Mouse (Mus musculus): ENCODE data around the gene Gstm4. TPM values are rescaled to one million over a fixed set of nuclear protein-coding genes. Genes with fewer than 3 reads are reported as not detected.

Gstm4 gene
- polyA plus RNA-seq, 1 experiment from 2014 or later, result 20.6 TPM

GRCm38 (mm10) chr3:108064672-108065071 lies 20.0 kb upstream of the Gstm4 start:
- no peak overlapping the region for H3K4me3 ChIP-seq (ENCODE audit: low read depth, low read length)
- no peak overlapping the region for H3K4me2 ChIP-seq (ENCODE audit: low read length)
- no peak overlapping the region for H3K27ac ChIP-seq (ENCODE audit: low read depth)
- H3K4me1 ChIP-seq (replicated peaks; ENCODE audit: control insufficient read depth, insufficient read depth, low read length), result no peaks in the 10 kb centered on the region; the same call in 1 of the 2 replicates
- no peak overlapping the region for H3K9ac ChIP-seq (ENCODE audit: low read length)
- ATAC-seq (replicated peaks; ENCODE audit: low FRiP score, low TSS enrichment, low read depth) (no peak), DNase-seq (ENCODE audit: low spot score) (no peak)
- H3K9me3 ChIP-seq (ENCODE audit: control insufficient read depth, low read length), result no peaks in the 10 kb centered on the region
- H3K36me3 ChIP-seq (ENCODE audit: control insufficient read depth, insufficient read depth, low read length), result no peaks in the 10 kb centered on the region
- WGBS, result 75% methylated on average over 4 of the region's 4 CpGs
- no peaks in the 10 kb centered on the region for H3K27me3 ChIP-seq (replicated peaks; ENCODE audit: control insufficient read depth, insufficient read depth, low read length)

GRCm38 (mm10) chr3:108062648-108063047 lies 18.0 kb upstream of the Gstm4 start:
- Histone ChIP-seq H3K9ac (ENCODE audit: low read length) (no peak overlapping the region), H3K27ac (ENCODE audit: low read depth) (no peak overlapping the region), H3K9me3 (ENCODE audit: control insufficient read depth, low read length) (no peaks in the 10 kb centered on the region), H3K27me3 (replicated peaks; ENCODE audit: control insufficient read depth, insufficient read depth, low read length) (no peaks in the 10 kb centered on the region), H3K4me1 (replicated peaks; ENCODE audit: control insufficient read depth, insufficient read depth, low read length) (no peaks in the 10 kb centered on the region), H3K4me2 (ENCODE audit: low read length) (no peak overlapping the region), H3K4me3 (ENCODE audit: low read depth, low read length) (no peak overlapping the region), H3K36me3 (ENCODE audit: control insufficient read depth, insufficient read depth, low read length) (no peaks in the 10 kb centered on the region)
- ATAC-seq (replicated peaks; ENCODE audit: low FRiP score, low TSS enrichment, low read depth) (no peak), DNase-seq (ENCODE audit: low spot score) (no peak)
- WGBS, result 79% methylated on average over 8 of the region's 8 CpGs

- DNase-seq (ENCODE audit: low spot score), result peak; percentile 82
- ATAC-seq (replicated peaks; ENCODE audit: low FRiP score, low TSS enrichment, low read depth), result 0 out of 2 replicates have a peak, but pooled peaks have one; percentile 24
- Histone ChIP-seq H3K27ac (ENCODE audit: low read depth) (no peak overlapping the region), H3K9me3 (ENCODE audit: control insufficient read depth, low read length) (no peaks in the 10 kb centered on the region), H3K4me3 (ENCODE audit: low read depth, low read length) (no peak overlapping the region), H3K27me3 (replicated peaks; ENCODE audit: control insufficient read depth, insufficient read depth, low read length) (no peaks in the 10 kb centered on the region), H3K36me3 (ENCODE audit: control insufficient read depth, insufficient read depth, low read length) (no peaks in the 10 kb centered on the region), H3K4me1 (replicated peaks; ENCODE audit: control insufficient read depth, insufficient read depth, low read length) (no peaks in the 10 kb centered on the region), H3K4me2 (ENCODE audit: low read length) (peak overlapping the region; percentile 39), H3K9ac (ENCODE audit: low read length) (no peak overlapping the region)
- 12% methylated on average over 7 of the region's 7 CpGs for WGBS
These were observed 16.7 kb upstream of the Gstm4 start for GRCm38 (mm10) chr3:108061420-108061819.

- H3K9me3 ChIP-seq (ENCODE audit: control insufficient read depth, low read length), result no peaks in the 10 kb centered on the region
- H3K4me2 ChIP-seq (ENCODE audit: low read length), result no peak overlapping the region
- H3K36me3 ChIP-seq (ENCODE audit: control insufficient read depth, insufficient read depth, low read length), result no peaks in the 10 kb centered on the region
- H3K9ac ChIP-seq (ENCODE audit: low read length), result no peak overlapping the region
- no peaks in the 10 kb centered on the region for H3K27me3 ChIP-seq (replicated peaks; ENCODE audit: control insufficient read depth, insufficient read depth, low read length)
- ATAC-seq (replicated peaks; ENCODE audit: low FRiP score, low TSS enrichment, low read depth), result no peak
- 86% methylated on average over 5 of the region's 5 CpGs for WGBS
- no peaks in the 10 kb centered on the region for H3K4me1 ChIP-seq (replicated peaks; ENCODE audit: control insufficient read depth, insufficient read depth, low read length)
- H3K27ac ChIP-seq (ENCODE audit: low read depth), result no peak overlapping the region
- no peak overlapping the region for H3K4me3 ChIP-seq (ENCODE audit: low read depth, low read length)
- DNase-seq (ENCODE audit: low spot score), result no peak
These were observed 5.8 kb upstream of the Gstm4 start for GRCm38 (mm10) chr3:108050493-108050892.

- Histone ChIP-seq H3K27ac (ENCODE audit: low read depth) (no peak overlapping the region), H3K4me2 (ENCODE audit: low read length) (no peak overlapping the region), H3K4me3 (ENCODE audit: low read depth, low read length) (no peak overlapping the region), H3K9ac (ENCODE audit: low read length) (no peak overlapping the region), H3K27me3 (replicated peaks; ENCODE audit: control insufficient read depth, insufficient read depth, low read length) (no peaks in the 10 kb centered on the region), H3K36me3 (ENCODE audit: control insufficient read depth, insufficient read depth, low read length) (no peaks in the 10 kb centered on the region), H3K9me3 (ENCODE audit: control insufficient read depth, low read length) (no peaks in the 10 kb centered on the region), H3K4me1 (replicated peaks; ENCODE audit: control insufficient read depth, insufficient read depth, low read length) (peaks cover 10% of the 10 kb centered on the region)
- ATAC-seq (replicated peaks; ENCODE audit: low FRiP score, low TSS enrichment, low read depth), result no peak
- no peak for DNase-seq (ENCODE audit: low spot score)
- WGBS, result 42% methylated on average over 3 of the region's 3 CpGs
These were observed 3.6 kb upstream of the Gstm4 start for GRCm38 (mm10) chr3:108048306-108048705.

GRCm38 (mm10) chr3:108046944-108047655 lies 2.4 kb upstream of the Gstm4 start:
- Histone ChIP-seq H3K4me1 (replicated peaks; ENCODE audit: control insufficient read depth, insufficient read depth, low read length) (peaks cover 10% of the 10 kb centered on the region), H3K9me3 (ENCODE audit: control insufficient read depth, low read length) (no peaks in the 10 kb centered on the region), H3K27ac (ENCODE audit: low read depth) (no peak overlapping the region), H3K27me3 (replicated peaks; ENCODE audit: control insufficient read depth, insufficient read depth, low read length) (no peaks in the 10 kb centered on the region), H3K9ac (ENCODE audit: low read length) (no peak overlapping the region), H3K4me3 (ENCODE audit: low read depth, low read length) (no peak overlapping the region), H3K4me2 (ENCODE audit: low read length) (no peak overlapping the region), H3K36me3 (ENCODE audit: control insufficient read depth, insufficient read depth, low read length) (no peaks in the 10 kb centered on the region)
- ATAC-seq (replicated peaks; ENCODE audit: low FRiP score, low TSS enrichment, low read depth) (no peak), DNase-seq (ENCODE audit: low spot score) (no peak)
- 81% methylated on average over 2 of the region's 2 CpGs for WGBS

GRCm38 (mm10) chr3:108033156-108033555 lies 11.5 kb downstream of the Gstm4 start:
- Histone ChIP-seq H3K27ac (ENCODE audit: low read depth) (no peak overlapping the region), H3K27me3 (replicated peaks; ENCODE audit: control insufficient read depth, insufficient read depth, low read length) (no peaks in the 10 kb centered on the region), H3K9me3 (ENCODE audit: control insufficient read depth, low read length) (no peaks in the 10 kb centered on the region), H3K4me3 (ENCODE audit: low read depth, low read length) (no peak overlapping the region), H3K4me2 (ENCODE audit: low read length) (no peak overlapping the region), H3K4me1 (replicated peaks; ENCODE audit: control insufficient read depth, insufficient read depth, low read length) (no peaks in the 10 kb centered on the region), H3K9ac (ENCODE audit: low read length) (no peak overlapping the region), H3K36me3 (ENCODE audit: control insufficient read depth, insufficient read depth, low read length) (no peaks in the 10 kb centered on the region)
- WGBS, result 51% methylated on average over 5 of the region's 5 CpGs
- ATAC-seq (replicated peaks; ENCODE audit: low FRiP score, low TSS enrichment, low read depth) (no peak), DNase-seq (ENCODE audit: low spot score) (no peak)

- Histone ChIP-seq H3K27ac (ENCODE audit: low read depth) (no peak overlapping the region), H3K36me3 (ENCODE audit: control insufficient read depth, insufficient read depth, low read length) (no peaks in the 10 kb centered on the region)
These were observed 12.6 kb downstream of the Gstm4 start for GRCm38 (mm10) chr3:108032113-108032512.

GRCm38 (mm10) chr3:108028641-108029365 lies 15.9 kb downstream of the Gstm4 start:
- 90% methylated on average over 4 of the region's 4 CpGs for WGBS
- Histone ChIP-seq H3K27me3 (replicated peaks; ENCODE audit: control insufficient read depth, insufficient read depth, low read length) (no peaks in the 10 kb centered on the region), H3K4me3 (ENCODE audit: low read depth, low read length) (no peak overlapping the region), H3K27ac (ENCODE audit: low read depth) (no peak overlapping the region), H3K36me3 (ENCODE audit: control insufficient read depth, insufficient read depth, low read length) (no peaks in the 10 kb centered on the region), H3K4me1 (replicated peaks; ENCODE audit: control insufficient read depth, insufficient read depth, low read length) (no peaks in the 10 kb centered on the region), H3K9ac (ENCODE audit: low read length) (no peak overlapping the region), H3K4me2 (ENCODE audit: low read length) (no peak overlapping the region), H3K9me3 (ENCODE audit: control insufficient read depth, low read length) (no peaks in the 10 kb centered on the region)
- DNase-seq (ENCODE audit: low spot score) (no peak), ATAC-seq (replicated peaks; ENCODE audit: low FRiP score, low TSS enrichment, low read depth) (no peak)

More at GRCm38 (mm10) chr3:108032113-108032512, 12.6 kb downstream of the Gstm4 start:
- Histone ChIP-seq H3K9me3 (ENCODE audit: control insufficient read depth, low read length) (no peaks in the 10 kb centered on the region), H3K4me3 (ENCODE audit: low read depth, low read length) (no peak overlapping the region), H3K9ac (ENCODE audit: low read length) (no peak overlapping the region), H3K4me2 (ENCODE audit: low read length) (no peak overlapping the region), H3K27me3 (replicated peaks; ENCODE audit: control insufficient read depth, insufficient read depth, low read length) (no peaks in the 10 kb centered on the region), H3K4me1 (replicated peaks; ENCODE audit: control insufficient read depth, insufficient read depth, low read length) (no peaks in the 10 kb centered on the region)
- no peak for DNase-seq (ENCODE audit: low spot score)
- no peak for ATAC-seq (replicated peaks; ENCODE audit: low FRiP score, low TSS enrichment, low read depth)
